Mouse (Mus musculus): ENCODE measurements around the gene Slc37a3. TPM values are rescaled to one million over a fixed set of nuclear protein-coding genes. Genes with fewer than 3 reads are reported as not detected.

Slc37a3 gene
- polyA plus RNA-seq, 1 experiment from 2014 or later: 64.5 TPM

DNA sequence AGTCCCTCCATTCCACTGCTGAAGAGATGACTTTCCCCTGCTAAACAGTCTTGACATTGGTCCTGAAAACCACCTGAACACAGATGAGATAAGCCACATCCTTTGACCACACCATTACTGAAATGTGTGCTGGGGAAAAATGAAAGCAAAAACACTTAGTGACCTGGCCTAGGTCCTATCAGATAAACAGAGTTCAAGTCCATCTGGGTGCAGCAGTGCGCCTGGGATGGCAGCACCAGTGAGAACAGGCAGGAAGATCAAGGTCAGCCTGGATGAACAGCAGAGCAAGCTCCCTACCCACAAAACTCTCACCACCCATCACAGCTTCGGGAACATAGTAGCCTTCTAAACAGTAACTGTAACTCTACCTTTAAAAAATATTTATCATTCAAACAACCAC is 35.7 kb downstream of the Slc37a3 start:
- ATAC-seq (ENCODE audit: insufficient number of reproducible peaks, low FRiP score, low TSS enrichment, low read depth): no peak
- peaks cover 66% of the 10 kb centered on the region for H3K36me3 ChIP-seq
- H3K9ac ChIP-seq: no peak overlapping the region
- H3K27me3 ChIP-seq: no peaks in the 10 kb centered on the region
- H3K9me3 ChIP-seq: no peaks in the 10 kb centered on the region
- H3K27ac ChIP-seq: no peak overlapping the region
- H3K4me3 ChIP-seq: no peak overlapping the region
- H3K4me2 ChIP-seq: no peak overlapping the region
- 0 out of 2 replicates have a peak, but pooled peaks cover under 1% of the 10 kb centered on the region for H3K4me1 ChIP-seq
- 84% methylated on average over 2 of the region's 2 CpGs for WGBS

- 90% methylated on average over 8 of the region's 8 CpGs for WGBS
- no peak overlapping the region for H3K4me2 ChIP-seq
- H3K27ac ChIP-seq: no peak overlapping the region
- peaks cover 67% of the 10 kb centered on the region for H3K36me3 ChIP-seq
- no peaks in the 10 kb centered on the region for H3K9me3 ChIP-seq
- no peaks in the 10 kb centered on the region for H3K4me1 ChIP-seq
- no peak overlapping the region for H3K9ac ChIP-seq
- ATAC-seq (ENCODE audit: insufficient number of reproducible peaks, low FRiP score, low TSS enrichment, low read depth): no peak
- no peak overlapping the region for H3K4me3 ChIP-seq
- H3K27me3 ChIP-seq: no peaks in the 10 kb centered on the region
These were observed 39.1 kb downstream of the Slc37a3 start for GRCm38 (mm10) chr6:39338359-39338758.

DNA sequence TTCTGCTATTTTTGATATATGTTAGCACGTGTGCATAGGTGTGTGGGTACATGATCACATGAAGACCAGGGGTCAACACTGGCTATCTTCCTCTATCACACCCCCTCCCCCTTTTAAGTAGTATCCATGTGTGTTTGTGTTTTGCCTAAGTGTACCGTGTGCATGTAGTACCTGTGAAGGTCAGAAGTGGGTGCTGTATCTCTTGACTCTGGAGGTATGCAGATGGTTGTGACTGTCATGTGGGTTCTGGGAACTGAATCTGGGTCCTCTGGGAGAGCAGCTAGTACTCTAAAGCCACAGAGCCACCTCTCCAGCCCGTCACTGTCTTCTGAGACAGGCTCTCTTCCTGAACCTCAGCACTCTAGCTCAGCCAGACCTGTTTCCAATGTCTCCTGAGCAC is 42.6 kb downstream of the Slc37a3 start:
- Histone ChIP-seq H3K4me1 (no peaks in the 10 kb centered on the region), H3K27me3 (no peaks in the 10 kb centered on the region), H3K4me2 (no peak overlapping the region), H3K9ac (no peak overlapping the region), H3K4me3 (no peak overlapping the region), H3K9me3 (no peaks in the 10 kb centered on the region), H3K36me3 (peaks cover 63% of the 10 kb centered on the region), H3K27ac (no peak overlapping the region)
- no peak for ATAC-seq (ENCODE audit: insufficient number of reproducible peaks, low FRiP score, low TSS enrichment, low read depth)
- whole genome bisulfite sequencing: 95% methylated on average over 3 of the region's 3 CpGs

- Histone ChIP-seq H3K9me3 (no peaks in the 10 kb centered on the region), H3K4me1 (no peaks in the 10 kb centered on the region), H3K27ac (no peak overlapping the region), H3K4me2 (no peak overlapping the region), H3K4me3 (no peak overlapping the region), H3K9ac (no peak overlapping the region), H3K36me3 (peaks cover 61% of the 10 kb centered on the region), H3K27me3 (no peaks in the 10 kb centered on the region)
- 81% methylated on average over 7 of the region's 7 CpGs for WGBS
- no peak for ATAC-seq (ENCODE audit: insufficient number of reproducible peaks, low FRiP score, low TSS enrichment, low read depth)
These were observed 43.3 kb downstream of the Slc37a3 start for GRCm38 (mm10) chr6:39334224-39334623.

DNA sequence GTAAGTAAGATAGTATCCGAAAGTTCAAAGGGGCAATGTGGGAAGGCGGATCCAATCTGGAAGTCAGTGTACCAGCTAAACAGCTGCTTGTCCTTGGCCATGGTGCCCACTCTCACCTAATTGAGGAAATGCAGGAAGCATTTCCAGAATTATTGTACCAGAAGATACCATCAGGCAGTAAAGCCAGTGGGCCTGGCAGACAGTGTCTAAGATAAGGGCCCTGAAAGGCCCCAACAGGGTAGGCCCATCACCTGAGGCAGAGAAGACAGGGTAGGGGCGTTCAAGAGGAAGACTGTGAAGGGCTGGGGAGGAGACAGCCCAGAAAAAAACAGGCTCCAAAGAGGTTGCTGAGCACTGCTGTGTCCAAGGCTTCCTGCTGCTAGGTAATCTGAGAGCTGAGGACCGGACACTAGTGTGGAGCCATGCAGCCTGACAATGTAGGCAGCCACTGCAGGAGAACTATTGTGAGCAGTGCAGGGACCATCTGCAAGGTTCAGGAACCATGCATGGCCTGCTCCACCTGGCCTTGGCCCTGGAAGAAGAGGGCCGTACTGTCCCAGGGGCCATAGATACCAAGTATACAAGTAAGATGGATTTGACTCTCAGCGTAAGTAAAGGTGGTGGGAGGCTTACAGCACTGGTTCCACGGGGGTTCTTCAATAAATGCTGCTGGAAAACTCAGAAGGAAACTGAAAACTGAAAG is 45.3 kb downstream of the Slc37a3 start:
- no peak for ATAC-seq (ENCODE audit: insufficient number of reproducible peaks, low FRiP score, low TSS enrichment, low read depth)
- H3K9me3 ChIP-seq: no peaks in the 10 kb centered on the region
- no peaks in the 10 kb centered on the region for H3K27me3 ChIP-seq
- peaks cover 42% of the 10 kb centered on the region for H3K36me3 ChIP-seq
- no peak overlapping the region for H3K4me2 ChIP-seq
- H3K4me3 ChIP-seq: no peak overlapping the region
- H3K9ac ChIP-seq: no peak overlapping the region
- H3K4me1 ChIP-seq: no peaks in the 10 kb centered on the region
- WGBS: 81% methylated on average over 7 of the region's 7 CpGs
- no peak overlapping the region for H3K27ac ChIP-seq

GRCm38 (mm10) chr6:39330981-39331380 is 46.5 kb downstream of the Slc37a3 start:
- WGBS: 92% methylated on average over 7 of the region's 7 CpGs
- Histone ChIP-seq H3K4me2 (no peak overlapping the region), H3K27me3 (no peaks in the 10 kb centered on the region), H3K4me1 (no peaks in the 10 kb centered on the region), H3K27ac (no peak overlapping the region), H3K4me3 (no peak overlapping the region), H3K9me3 (no peaks in the 10 kb centered on the region), H3K9ac (no peak overlapping the region), H3K36me3 (peaks cover 37% of the 10 kb centered on the region)
- no peak for ATAC-seq (ENCODE audit: insufficient number of reproducible peaks, low FRiP score, low TSS enrichment, low read depth)

DNA sequence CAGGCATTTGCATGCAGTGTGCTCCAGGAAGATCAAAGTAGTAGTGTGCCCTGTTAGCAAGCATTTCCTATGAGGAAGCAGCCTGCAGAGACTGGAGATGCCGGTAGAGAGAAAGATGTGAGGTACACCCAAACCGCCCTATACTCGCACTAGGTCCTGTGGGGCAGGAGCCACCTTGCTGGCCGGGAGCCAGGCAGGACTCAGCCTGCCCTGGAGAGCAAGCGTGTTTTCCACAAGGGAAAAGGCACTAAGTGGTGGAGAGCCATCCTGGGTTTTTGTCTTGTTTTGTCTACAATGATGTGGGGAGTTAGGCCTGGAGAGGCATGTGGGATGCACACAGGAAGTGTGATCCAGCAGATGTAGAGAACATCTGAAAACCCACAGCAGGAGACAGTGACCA is 57.2 kb downstream of the Slc37a3 start:
- no peak overlapping the region for H3K4me3 ChIP-seq
- no peak overlapping the region for H3K4me2 ChIP-seq
- no peak overlapping the region for H3K27ac ChIP-seq
- H3K4me1 ChIP-seq: peaks cover 10% of the 10 kb centered on the region; the same call in 1 of the 2 replicates
- peaks cover 3% of the 10 kb centered on the region for H3K36me3 ChIP-seq
- ATAC-seq (ENCODE audit: insufficient number of reproducible peaks, low FRiP score, low TSS enrichment, low read depth): no peak
- H3K9me3 ChIP-seq: no peaks in the 10 kb centered on the region
- no peaks in the 10 kb centered on the region for H3K27me3 ChIP-seq
- 74% methylated on average over 5 of the region's 5 CpGs for WGBS
- no peak overlapping the region for H3K9ac ChIP-seq

DNA sequence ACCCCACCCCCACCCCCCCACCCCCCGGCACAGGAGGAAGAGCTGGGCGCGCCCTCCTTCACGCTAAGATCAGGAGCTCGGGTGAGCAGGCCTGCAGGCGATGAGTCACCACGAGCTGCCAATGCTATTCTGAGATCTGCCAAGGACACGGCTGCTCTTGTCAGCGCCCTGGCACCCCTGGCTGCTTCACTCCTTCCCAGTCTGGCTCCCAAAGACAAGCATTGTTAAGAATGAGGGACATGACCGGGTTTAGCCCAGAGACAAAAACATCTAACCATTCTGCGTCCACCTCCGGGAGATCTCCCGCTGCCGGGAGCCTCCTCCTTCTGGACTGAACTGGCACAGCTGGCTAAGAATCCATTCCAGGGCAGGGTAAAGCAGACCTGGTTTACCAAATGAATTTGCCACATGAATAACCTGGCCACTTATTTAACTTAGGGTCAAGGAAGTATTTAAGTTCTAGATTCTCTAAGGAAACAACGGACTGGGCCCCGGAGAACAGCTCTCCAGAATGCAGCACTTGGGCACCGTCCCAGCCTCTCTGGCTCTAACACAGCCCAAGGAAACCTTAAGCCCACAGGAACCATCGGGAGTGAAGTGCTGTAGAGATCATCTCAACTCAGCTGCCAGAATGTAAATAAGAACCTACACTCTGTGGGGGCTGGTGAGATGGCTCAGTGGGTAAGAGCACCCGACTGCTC is 58.3 kb downstream of the Slc37a3 start:
- H3K27ac ChIP-seq: peak overlapping the region; percentile 30
- ATAC-seq (ENCODE audit: insufficient number of reproducible peaks, low FRiP score, low TSS enrichment, low read depth): no peak
- no peak overlapping the region for H3K9ac ChIP-seq
- no peaks in the 10 kb centered on the region for H3K27me3 ChIP-seq
- no peak overlapping the region for H3K4me2 ChIP-seq
- no peaks in the 10 kb centered on the region for H3K36me3 ChIP-seq
- H3K4me3 ChIP-seq: no peak overlapping the region
- H3K9me3 ChIP-seq: no peaks in the 10 kb centered on the region
- H3K4me1 ChIP-seq: peaks cover 10% of the 10 kb centered on the region; the same call in 1 of the 2 replicates
- 56% methylated on average over 16 of the region's 19 CpGs for WGBS

GRCm38 (mm10) chr6:39318631-39319010 is 58.9 kb downstream of the Slc37a3 start:
- no peak overlapping the region for H3K9ac ChIP-seq
- WGBS: 68% methylated on average over 2 of the region's 2 CpGs
- H3K27me3 ChIP-seq: no peaks in the 10 kb centered on the region
- no peak for ATAC-seq (ENCODE audit: insufficient number of reproducible peaks, low FRiP score, low TSS enrichment, low read depth)
- H3K4me1 ChIP-seq: peaks cover 10% of the 10 kb centered on the region; the same call in 1 of the 2 replicates
- no peak overlapping the region for H3K27ac ChIP-seq
- H3K9me3 ChIP-seq: no peaks in the 10 kb centered on the region
- no peaks in the 10 kb centered on the region for H3K36me3 ChIP-seq
- no peak overlapping the region for H3K4me2 ChIP-seq
- no peak overlapping the region for H3K4me3 ChIP-seq

- no peak overlapping the region for H3K9ac ChIP-seq
- H3K9me3 ChIP-seq: no peaks in the 10 kb centered on the region
- H3K36me3 ChIP-seq: no peaks in the 10 kb centered on the region
- no peak overlapping the region for H3K4me2 ChIP-seq
- no peak for ATAC-seq (ENCODE audit: insufficient number of reproducible peaks, low FRiP score, low TSS enrichment, low read depth)
- 80% methylated on average over 10 of the region's 10 CpGs for WGBS
- H3K4me1 ChIP-seq: peaks cover 10% of the 10 kb centered on the region; the same call in 1 of the 2 replicates
- no peak overlapping the region for H3K4me3 ChIP-seq
- no peak overlapping the region for H3K27ac ChIP-seq
- no peaks in the 10 kb centered on the region for H3K27me3 ChIP-seq
These were observed 59.4 kb downstream of the Slc37a3 start for GRCm38 (mm10) chr6:39317854-39318630.

- Histone ChIP-seq H3K9ac (no peak overlapping the region), H3K4me2 (no peak overlapping the region), H3K4me1 (peaks cover 10% of the 10 kb centered on the region; the same call in 1 of the 2 replicates), H3K27me3 (no peaks in the 10 kb centered on the region), H3K9me3 (no peaks in the 10 kb centered on the region), H3K4me3 (no peak overlapping the region), H3K36me3 (no peaks in the 10 kb centered on the region), H3K27ac (no peak overlapping the region)
- no peak for ATAC-seq (ENCODE audit: insufficient number of reproducible peaks, low FRiP score, low TSS enrichment, low read depth)
- 84% methylated on average over 5 of the region's 6 CpGs for WGBS
These were observed 61.4 kb downstream of the Slc37a3 start for GRCm38 (mm10) chr6:39316089-39316488.

- no peak overlapping the region for H3K27ac ChIP-seq
- no peak for ATAC-seq (ENCODE audit: insufficient number of reproducible peaks, low FRiP score, low TSS enrichment, low read depth)
- H3K9me3 ChIP-seq: no peaks in the 10 kb centered on the region
- no peak overlapping the region for H3K4me3 ChIP-seq
- no peak overlapping the region for H3K4me2 ChIP-seq
- H3K4me1 ChIP-seq: peaks cover 10% of the 10 kb centered on the region; the same call in 1 of the 2 replicates
- WGBS: 88% methylated on average over 12 of the region's 12 CpGs
- no peaks in the 10 kb centered on the region for H3K36me3 ChIP-seq
- no peak overlapping the region for H3K9ac ChIP-seq
- H3K27me3 ChIP-seq: no peaks in the 10 kb centered on the region
These were observed 63.0 kb downstream of the Slc37a3 start for GRCm38 (mm10) chr6:39314461-39314860.
